Mouse (Mus musculus) left cerebral cortex, adult 8-10 months (tissue): ENCODE results near the gene Med16. TPM values are rescaled to one million over a fixed set of nuclear protein-coding genes. Genes with fewer than 3 reads are reported as not detected.

Source experiments
- DNase-seq, 2 experiments: peaks; one replicate each; pipeline ENCODE4 v3.0.0; 2022; ENCODE audit warnings: low spot score in 2 of 2
- total RNA-seq, 4 experiments: library from RNA; stranded (reverse); gene quantifications; 2 replicates each; pipeline ENCODE4 v1.2.4; 2022

Gene Med16
- total RNA-seq, 4 experiments from 2014 or later, result 51.9 to 68.0 (median 61.4) TPM

- DNase-seq, result no peak
These were observed 48.4 kb downstream of the Med16 start for GRCm38 (mm10) chr10:79860079-79860911.

GRCm38 (mm10) chr10:79859116-79859515, 49.6 kb downstream of the Med16 start:
- no peak for DNase-seq

- DNase-seq, result peak in 1 of 2 experiments; percentile 84
These were observed 50.2 kb downstream of the Med16 start for GRCm38 (mm10) chr10:79858416-79859074.

GRCm38 (mm10) chr10:79857894-79858293, 50.8 kb downstream of the Med16 start:
- DNase-seq, result no peak

- DNase-seq, result no peak
These were observed 51.3 kb downstream of the Med16 start for GRCm38 (mm10) chr10:79857452-79857811.

- no peak for DNase-seq
These were observed 51.8 kb downstream of the Med16 start for GRCm38 (mm10) chr10:79856704-79857451.

GRCm38 (mm10) chr10:79856280-79856679, 52.4 kb downstream of the Med16 start:
- no peak for DNase-seq

GRCm38 (mm10) chr10:79855558-79856184, 53.1 kb downstream of the Med16 start:
- DNase-seq, result no peak

- DNase-seq, result no peak
These were observed 53.8 kb downstream of the Med16 start for GRCm38 (mm10) chr10:79854801-79855541.

GRCm38 (mm10) chr10:79853860-79854795, 54.6 kb downstream of the Med16 start, which contains the start of gene Ptbp1:
Gene Ptbp1, plus strand, starts transcription at chr10:79854427.
- DNase-seq, result peak; percentile 95 to 100

- peak; percentile 69 to 80 for DNase-seq
These were observed 55.3 kb downstream of the Med16 start for GRCm38 (mm10) chr10:79853392-79853791.

GRCm38 (mm10) chr10:79852827-79853226, 55.9 kb downstream of the Med16 start:
- DNase-seq, result no peak

- DNase-seq, result no peak
These were observed 56.5 kb downstream of the Med16 start for GRCm38 (mm10) chr10:79852107-79852789.

GRCm38 (mm10) chr10:79851653-79852052, 57.1 kb downstream of the Med16 start:
- DNase-seq, result no peak

GRCm38 (mm10) chr10:79849941-79850628, 58.6 kb downstream of the Med16 start:
- no peak for DNase-seq

- no peak for DNase-seq
These were observed 62.2 kb downstream of the Med16 start for GRCm38 (mm10) chr10:79846553-79846952.
